Mouse (Mus musculus): ENCODE results near the gene Rasgef1b. TPM values are rescaled to one million over a fixed set of nuclear protein-coding genes. Genes with fewer than 3 reads are reported as not detected.
A peak's percentile ranks its signal among the peaks of the same experiment; 100 is the strongest.

Gene Rasgef1b
- polyA plus RNA-seq, 1 experiment from 2014 or later: 28.6 TPM

DNA sequence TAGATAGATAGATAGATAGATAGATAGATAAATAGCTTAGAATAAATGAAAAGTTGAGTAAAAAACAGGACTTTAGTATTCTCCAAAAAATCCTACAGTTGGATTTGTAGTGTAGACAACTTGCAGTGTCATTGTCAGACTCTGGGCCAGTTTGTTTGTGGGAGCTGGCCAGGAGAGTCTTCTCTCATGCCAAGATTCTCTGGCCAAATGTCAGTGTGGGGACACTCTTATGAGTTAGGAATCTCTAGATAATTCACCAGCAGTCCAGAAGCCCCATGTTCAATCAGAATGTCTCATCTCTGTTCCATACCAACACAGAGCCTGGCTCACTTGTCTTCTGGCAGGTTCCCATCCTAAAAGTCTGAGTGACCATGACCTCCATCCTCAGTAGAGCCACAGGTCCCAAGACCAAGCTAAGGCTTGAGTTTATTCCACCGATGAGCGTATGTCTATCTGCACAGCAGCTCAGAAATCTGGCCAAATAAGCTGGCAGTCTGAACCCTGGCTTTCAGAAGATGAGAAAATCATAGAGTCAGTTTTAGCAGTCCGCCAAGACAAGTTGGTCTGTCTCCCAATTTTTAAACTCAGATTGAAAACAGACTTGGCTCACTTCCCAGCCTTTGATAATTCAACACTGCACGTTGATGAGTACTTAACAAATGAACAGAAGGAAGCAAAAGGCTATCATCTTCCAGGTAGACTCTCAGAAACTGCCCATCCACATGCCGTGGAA lies 143.5 kb downstream of the Rasgef1b start:
- no peak for DNase-seq (ENCODE audit: low spot score, missing footprints)

DNA sequence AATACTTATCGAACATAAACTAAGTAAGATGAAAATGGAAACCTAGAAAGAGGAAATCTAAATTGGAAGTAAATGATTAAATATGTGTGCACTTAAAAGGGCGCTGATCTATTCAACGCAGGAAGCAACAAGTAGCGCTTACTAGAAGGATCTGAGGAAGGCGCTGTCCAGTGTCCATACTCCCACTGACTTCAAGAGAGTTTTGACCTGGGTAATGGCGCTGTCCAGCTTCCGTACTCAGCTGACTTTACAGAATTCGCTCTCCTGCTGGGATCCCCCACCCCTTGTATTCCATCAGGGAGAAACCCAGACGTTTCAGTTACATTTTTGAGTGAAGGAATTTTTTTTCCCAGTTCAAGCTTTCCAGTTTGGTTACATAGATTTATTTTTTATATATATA lies 144.6 kb downstream of the Rasgef1b start:
- 88% methylated on average over 9 of the region's 9 CpGs for WGBS

More for the DNA sequence above, 143.5 kb downstream of the Rasgef1b start:
- Histone ChIP-seq H3K4me3 (ENCODE audit: low read depth, low read length) (no peak overlapping the region), H3K27me3 (ENCODE audit: control insufficient read depth, insufficient read depth, low read length) (no peaks in the 10 kb centered on the region), H3K4me1 (ENCODE audit: control insufficient read depth, insufficient read depth, low read length) (no peaks in the 10 kb centered on the region), H3K4me2 (no peak overlapping the region), H3K36me3 (ENCODE audit: control insufficient read depth, insufficient read depth, low read length) (no peaks in the 10 kb centered on the region), H3K9me3 (ENCODE audit: control insufficient read depth, low read length) (no peaks in the 10 kb centered on the region), H3K9ac (ENCODE audit: low read length) (no peak overlapping the region), H3K27ac (ENCODE audit: low read depth, low read length) (no peak overlapping the region)
- no peak for ATAC-seq (ENCODE audit: low FRiP score)
- 93% methylated on average over 5 of the region's 5 CpGs for WGBS

DNA sequence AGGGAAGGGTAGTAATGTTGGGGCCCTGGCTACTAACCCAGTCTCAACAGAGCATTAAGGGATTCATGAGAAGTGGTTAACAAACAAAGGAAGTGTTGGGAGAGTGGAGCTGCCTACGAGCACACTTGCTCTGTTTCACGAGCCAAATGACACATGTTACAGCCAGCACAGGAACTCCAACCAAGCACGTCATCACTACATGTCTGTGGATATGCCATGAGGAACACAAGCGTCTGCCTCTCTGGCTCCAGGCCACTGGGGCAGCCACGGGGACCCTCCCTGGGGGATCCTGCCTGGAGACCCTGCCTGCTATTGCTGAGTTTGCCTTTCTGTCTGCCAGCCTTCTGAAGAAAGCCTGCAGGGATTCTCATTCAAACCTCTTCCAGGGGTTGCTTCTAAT lies 146.8 kb downstream of the Rasgef1b start:
- no peaks in the 10 kb centered on the region for H3K9me3 ChIP-seq (ENCODE audit: control insufficient read depth, low read length)
- H3K27ac ChIP-seq (ENCODE audit: low read depth, low read length): no peak overlapping the region
- ATAC-seq (ENCODE audit: low FRiP score): no peak
- H3K9ac ChIP-seq (ENCODE audit: low read length): no peak overlapping the region
- H3K36me3 ChIP-seq (ENCODE audit: control insufficient read depth, insufficient read depth, low read length): no peaks in the 10 kb centered on the region
- no peak for DNase-seq (ENCODE audit: low spot score, missing footprints)
- H3K4me1 ChIP-seq (ENCODE audit: control insufficient read depth, insufficient read depth, low read length): no peaks in the 10 kb centered on the region
- WGBS: 43% methylated on average over 5 of the region's 5 CpGs
- H3K4me3 ChIP-seq (ENCODE audit: low read depth, low read length): no peak overlapping the region
- no peak overlapping the region for H3K4me2 ChIP-seq
- no peaks in the 10 kb centered on the region for H3K27me3 ChIP-seq (ENCODE audit: control insufficient read depth, insufficient read depth, low read length)

More for the DNA sequence above, 144.6 kb downstream of the Rasgef1b start:
- Histone ChIP-seq H3K27me3 (ENCODE audit: control insufficient read depth, insufficient read depth, low read length) (no peaks in the 10 kb centered on the region), H3K36me3 (ENCODE audit: control insufficient read depth, insufficient read depth, low read length) (no peaks in the 10 kb centered on the region), H3K9me3 (ENCODE audit: control insufficient read depth, low read length) (no peaks in the 10 kb centered on the region), H3K9ac (ENCODE audit: low read length) (no peak overlapping the region), H3K4me3 (ENCODE audit: low read depth, low read length) (no peak overlapping the region), H3K4me2 (no peak overlapping the region), H3K4me1 (ENCODE audit: control insufficient read depth, insufficient read depth, low read length) (no peaks in the 10 kb centered on the region), H3K27ac (ENCODE audit: low read depth, low read length) (no peak overlapping the region)
- no peak for ATAC-seq (ENCODE audit: low FRiP score)
- DNase-seq (ENCODE audit: low spot score, missing footprints): no peak

DNA sequence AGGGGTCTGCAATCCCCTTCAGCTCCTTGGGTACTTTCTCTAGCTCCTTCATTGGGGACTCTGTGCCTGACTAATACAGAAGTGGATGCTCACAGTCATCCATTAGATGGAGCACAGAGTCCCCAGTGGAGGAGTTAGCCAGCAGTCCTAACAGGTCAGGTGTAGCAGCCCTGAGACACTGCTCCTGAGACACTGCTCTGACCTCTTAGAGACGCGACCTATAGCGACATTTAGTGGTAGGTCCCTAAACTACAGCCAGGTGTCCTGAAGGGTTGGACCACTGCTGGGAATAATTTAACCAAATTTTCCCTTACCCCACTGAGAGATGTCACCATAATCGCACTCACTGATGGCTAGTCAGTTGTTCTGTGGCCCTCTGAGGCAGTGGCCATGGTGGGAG lies 150.2 kb downstream of the Rasgef1b start:
- WGBS: 5% methylated on average over 4 of the region's 4 CpGs
- no peak overlapping the region for H3K4me3 ChIP-seq (ENCODE audit: low read depth, low read length)
- peak; percentile 75 for ATAC-seq (ENCODE audit: low FRiP score)
- no peak overlapping the region for H3K27ac ChIP-seq (ENCODE audit: low read depth, low read length)
- no peaks in the 10 kb centered on the region for H3K4me1 ChIP-seq (ENCODE audit: control insufficient read depth, insufficient read depth, low read length)
- no peaks in the 10 kb centered on the region for H3K36me3 ChIP-seq (ENCODE audit: control insufficient read depth, insufficient read depth, low read length)
- H3K9me3 ChIP-seq (ENCODE audit: control insufficient read depth, low read length): no peaks in the 10 kb centered on the region
- no peaks in the 10 kb centered on the region for H3K27me3 ChIP-seq (ENCODE audit: control insufficient read depth, insufficient read depth, low read length)
- H3K9ac ChIP-seq (ENCODE audit: low read length): no peak overlapping the region
- peak; percentile 91 for DNase-seq (ENCODE audit: low spot score, missing footprints)
- H3K4me2 ChIP-seq: no peak overlapping the region

DNA sequence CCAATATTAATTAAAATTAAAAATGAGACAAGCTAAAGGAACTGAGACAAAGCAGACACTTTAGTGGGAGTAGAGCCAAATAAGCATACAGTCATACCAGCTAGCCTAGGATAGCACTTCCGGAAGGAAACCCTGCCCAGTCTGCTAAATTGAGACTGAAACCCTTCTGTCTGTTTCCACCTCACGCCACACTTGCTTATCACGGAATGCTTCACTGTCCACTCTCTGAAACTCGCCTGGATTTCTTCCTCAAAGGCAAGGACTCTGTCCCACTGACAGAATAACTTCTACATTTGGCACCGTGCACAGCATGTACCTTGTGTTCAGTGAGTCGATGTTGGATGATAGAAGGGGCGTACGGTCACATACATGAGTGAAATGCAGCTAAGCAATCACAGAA lies 153.0 kb downstream of the Rasgef1b start:
- H3K9ac ChIP-seq (ENCODE audit: low read length): no peak overlapping the region
- H3K27me3 ChIP-seq (ENCODE audit: control insufficient read depth, insufficient read depth, low read length): no peaks in the 10 kb centered on the region
- H3K9me3 ChIP-seq (ENCODE audit: control insufficient read depth, low read length): no peaks in the 10 kb centered on the region
- ATAC-seq (ENCODE audit: low FRiP score): no peak
- H3K4me3 ChIP-seq (ENCODE audit: low read depth, low read length): no peak overlapping the region
- 88% methylated on average over 8 of the region's 8 CpGs for WGBS
- no peaks in the 10 kb centered on the region for H3K36me3 ChIP-seq (ENCODE audit: control insufficient read depth, insufficient read depth, low read length)
- H3K4me1 ChIP-seq (ENCODE audit: control insufficient read depth, insufficient read depth, low read length): 0 out of 2 replicates have a peak, but pooled peaks cover under 1% of the 10 kb centered on the region
- DNase-seq (ENCODE audit: low spot score, missing footprints): no peak
- H3K27ac ChIP-seq (ENCODE audit: low read depth, low read length): no peak overlapping the region
- H3K4me2 ChIP-seq: no peak overlapping the region

DNA sequence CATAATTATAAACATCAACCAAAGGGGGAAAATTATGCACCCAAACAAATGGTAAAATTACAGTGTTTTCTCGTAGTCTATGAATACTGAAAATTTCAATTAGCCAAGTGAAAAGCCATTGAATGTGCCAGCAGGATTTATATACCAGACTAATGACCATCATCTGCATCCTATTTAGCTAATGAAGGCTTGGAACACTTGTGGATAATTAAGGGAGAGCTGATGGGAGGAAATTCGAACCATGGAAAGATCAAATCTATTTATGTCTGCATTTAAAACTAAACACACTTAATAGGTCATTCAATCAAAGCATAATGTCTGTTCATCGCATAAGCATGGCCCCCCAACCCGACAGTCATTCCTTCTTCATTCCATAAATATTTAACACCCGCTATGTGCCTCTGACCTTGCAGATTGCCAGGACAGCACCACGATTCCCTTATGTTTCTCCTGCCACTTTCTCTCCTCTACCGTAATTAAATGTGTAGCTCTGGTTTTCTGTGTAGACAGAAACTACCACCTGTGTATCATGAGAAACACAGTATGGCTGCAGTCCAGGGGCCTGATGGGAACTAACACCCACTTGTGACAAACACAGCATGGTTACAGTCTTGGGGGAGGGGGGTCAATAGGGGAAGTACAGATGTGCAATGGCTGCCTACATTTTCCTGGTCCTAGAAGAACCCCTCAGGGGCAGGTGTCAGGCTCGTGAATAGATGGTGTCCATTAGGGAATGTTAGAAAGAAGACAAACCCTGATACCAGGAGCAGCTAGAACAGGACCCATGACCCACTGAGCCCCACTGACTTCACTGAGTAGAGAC lies 164.2 kb downstream of the Rasgef1b start:
- WGBS: 82% methylated on average over 8 of the region's 8 CpGs
- H3K27me3 ChIP-seq (ENCODE audit: control insufficient read depth, insufficient read depth, low read length): peaks cover 25% of the 10 kb centered on the region
- H3K36me3 ChIP-seq (ENCODE audit: control insufficient read depth, insufficient read depth, low read length): no peaks in the 10 kb centered on the region
- H3K9ac ChIP-seq (ENCODE audit: low read length): no peak overlapping the region
- H3K4me3 ChIP-seq (ENCODE audit: low read depth, low read length): no peak overlapping the region
- ATAC-seq (ENCODE audit: low FRiP score): no peak
- no peak overlapping the region for H3K4me2 ChIP-seq
- H3K9me3 ChIP-seq (ENCODE audit: control insufficient read depth, low read length): no peaks in the 10 kb centered on the region
- no peaks in the 10 kb centered on the region for H3K4me1 ChIP-seq (ENCODE audit: control insufficient read depth, insufficient read depth, low read length)
- no peak overlapping the region for H3K27ac ChIP-seq (ENCODE audit: low read depth, low read length)
- no peak for DNase-seq (ENCODE audit: low spot score, missing footprints)

DNA sequence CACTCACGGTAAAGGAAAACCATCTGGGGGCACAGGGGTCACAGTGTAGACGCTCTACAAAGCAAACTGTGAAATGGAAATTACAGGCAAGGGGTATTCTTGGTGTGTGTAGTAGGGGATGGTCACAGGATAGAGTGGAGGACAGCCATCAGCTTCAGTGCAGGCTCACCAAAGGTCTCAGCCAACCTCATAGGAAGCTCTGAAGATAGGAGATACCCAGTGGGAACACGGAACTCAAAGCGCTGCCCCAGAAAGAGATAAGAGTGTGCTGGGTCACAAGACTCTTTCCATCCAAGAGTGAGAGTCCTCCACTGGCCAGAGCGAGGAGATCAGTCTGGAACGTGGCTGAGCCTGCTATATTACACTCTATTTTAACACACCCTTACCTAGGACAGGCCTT lies 166.8 kb downstream of the Rasgef1b start:
- Histone ChIP-seq H3K4me2 (no peak overlapping the region), H3K9ac (ENCODE audit: low read length) (no peak overlapping the region), H3K9me3 (ENCODE audit: control insufficient read depth, low read length) (no peaks in the 10 kb centered on the region), H3K4me1 (ENCODE audit: control insufficient read depth, insufficient read depth, low read length) (peaks cover 5% of the 10 kb centered on the region), H3K27ac (ENCODE audit: low read depth, low read length) (no peak overlapping the region), H3K27me3 (ENCODE audit: control insufficient read depth, insufficient read depth, low read length) (peaks cover 33% of the 10 kb centered on the region), H3K36me3 (ENCODE audit: control insufficient read depth, insufficient read depth, low read length) (no peaks in the 10 kb centered on the region), H3K4me3 (ENCODE audit: low read depth, low read length) (no peak overlapping the region)
- WGBS: 78% methylated on average over 6 of the region's 6 CpGs
- DNase-seq (ENCODE audit: low spot score, missing footprints) (no peak), ATAC-seq (ENCODE audit: low FRiP score) (no peak)

DNA sequence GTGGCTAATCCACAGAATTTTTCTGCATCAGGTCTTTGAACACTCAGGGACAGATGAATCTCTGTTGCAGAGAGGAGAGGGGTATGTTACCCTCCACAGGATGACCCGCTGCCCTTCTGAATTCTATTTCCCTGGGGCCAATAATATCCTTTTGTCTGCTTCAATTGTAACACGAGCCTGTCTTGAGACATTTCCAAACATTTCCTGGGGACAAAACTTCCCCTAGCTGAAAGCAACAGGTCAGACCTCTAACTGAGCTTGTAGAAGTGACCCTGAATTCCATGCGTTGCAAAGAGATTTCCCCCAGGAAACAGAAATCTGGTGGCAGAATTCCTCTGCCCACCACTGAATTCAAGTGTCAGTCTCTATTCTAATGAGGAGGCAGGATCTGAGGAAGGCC lies 169.1 kb downstream of the Rasgef1b start:
- Histone ChIP-seq H3K36me3 (ENCODE audit: control insufficient read depth, insufficient read depth, low read length) (no peaks in the 10 kb centered on the region), H3K4me1 (ENCODE audit: control insufficient read depth, insufficient read depth, low read length) (peaks cover 5% of the 10 kb centered on the region), H3K27me3 (ENCODE audit: control insufficient read depth, insufficient read depth, low read length) (peaks cover 53% of the 10 kb centered on the region), H3K9ac (ENCODE audit: low read length) (no peak overlapping the region), H3K9me3 (ENCODE audit: control insufficient read depth, low read length) (no peaks in the 10 kb centered on the region), H3K4me2 (no peak overlapping the region), H3K4me3 (ENCODE audit: low read depth, low read length) (no peak overlapping the region), H3K27ac (ENCODE audit: low read depth, low read length) (no peak overlapping the region)
- 4% methylated on average over 3 of the region's 3 CpGs for WGBS
- ATAC-seq (ENCODE audit: low FRiP score): peak; percentile 54; the same call in 1 of the 2 replicates
- no peak for DNase-seq (ENCODE audit: low spot score, missing footprints)

DNA sequence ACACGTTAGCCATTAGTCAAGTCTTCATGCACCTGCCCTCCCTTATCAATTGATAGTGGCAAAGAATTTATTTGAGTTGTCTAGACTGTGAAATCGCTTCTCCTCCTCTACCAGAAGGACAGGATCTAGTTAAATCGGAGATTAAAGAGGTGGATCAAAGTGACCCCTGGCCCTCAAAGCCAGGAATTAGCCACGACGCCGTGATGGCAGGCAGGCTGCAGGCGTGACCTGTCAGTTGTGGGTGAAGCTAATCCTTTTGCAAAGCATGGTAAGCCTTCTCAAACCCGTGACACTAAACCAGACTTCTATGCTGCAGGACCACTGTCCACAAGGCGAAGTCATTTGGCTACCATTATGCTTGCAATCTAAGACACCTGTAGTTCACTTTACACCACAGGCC lies 170.6 kb downstream of the Rasgef1b start:
- Histone ChIP-seq H3K9me3 (ENCODE audit: control insufficient read depth, low read length) (no peaks in the 10 kb centered on the region), H3K4me3 (ENCODE audit: low read depth, low read length) (no peak overlapping the region), H3K27ac (ENCODE audit: low read depth, low read length) (no peak overlapping the region), H3K36me3 (ENCODE audit: control insufficient read depth, insufficient read depth, low read length) (no peaks in the 10 kb centered on the region), H3K27me3 (ENCODE audit: control insufficient read depth, insufficient read depth, low read length) (peaks cover 49% of the 10 kb centered on the region), H3K9ac (ENCODE audit: low read length) (no peak overlapping the region), H3K4me2 (no peak overlapping the region), H3K4me1 (ENCODE audit: control insufficient read depth, insufficient read depth, low read length) (peaks cover 5% of the 10 kb centered on the region)
- ATAC-seq (ENCODE audit: low FRiP score): no peak
- no peak for DNase-seq (ENCODE audit: low spot score, missing footprints)
- WGBS: 18% methylated on average over 9 of the region's 9 CpGs

All from midbrain, embryonic 11.5 days (tissue).